Mouse (Mus musculus) v-Abl transformed pro-B cells (cell line): ENCODE measurements around the gene Ppm1e.

Experiments
- in situ Hi-C, 2 experiments: fragments of 400-800 bp; cut with MboI; formaldehyde crosslinking; loops; one replicate each; pipeline ENCODE4 v1.15.1; 2025; ENCODE audit not compliant: unreplicated experiment in 2 of 2

The Ppm1e gene

DNA sequence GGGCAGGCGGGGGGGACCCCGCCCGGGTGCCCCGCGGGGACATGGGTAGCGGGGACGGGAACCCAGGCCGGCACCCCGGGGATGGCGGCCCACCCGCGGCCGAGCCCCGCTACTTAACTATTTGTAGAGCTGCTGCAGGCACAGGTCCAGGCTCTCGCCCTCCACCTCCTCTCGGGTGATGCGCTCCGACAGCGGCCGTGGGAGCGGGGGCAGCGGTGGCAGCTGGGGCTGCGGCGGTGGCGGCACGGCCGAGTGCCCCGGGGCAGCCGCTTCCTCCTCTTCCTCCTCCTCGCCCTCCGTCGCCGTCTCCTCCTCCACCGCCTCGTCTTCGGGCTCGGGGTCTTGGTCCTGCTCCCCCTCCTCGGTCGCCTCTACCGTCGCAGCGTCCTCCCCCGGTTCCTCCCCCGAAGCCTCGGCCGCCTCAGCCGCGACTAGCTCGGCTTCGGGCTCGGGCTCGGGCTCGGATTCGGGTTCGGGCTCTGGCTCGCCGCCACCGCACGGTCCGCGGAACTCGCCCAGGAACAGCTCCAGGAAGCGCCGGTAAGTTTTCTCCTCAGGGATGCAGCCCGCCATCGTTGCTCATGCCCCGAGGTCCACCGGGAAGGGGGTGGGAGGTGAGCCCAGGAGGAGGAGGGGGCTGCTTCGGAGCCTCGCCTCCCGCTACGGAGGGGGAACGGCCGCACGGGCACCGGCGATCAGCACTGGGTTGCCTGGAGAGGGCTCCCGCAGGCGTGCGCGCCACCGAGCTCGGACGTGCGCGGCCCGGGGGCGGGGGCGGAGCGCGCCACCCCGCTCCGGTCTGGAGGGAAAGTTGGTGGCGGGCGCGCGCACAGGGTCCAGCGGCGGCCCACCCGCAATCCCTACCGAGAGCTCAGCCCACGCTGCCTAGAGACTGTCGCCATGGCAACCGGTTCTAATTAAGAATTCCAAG, at the start of gene Ppm1e:
Ppm1e (minus strand) TSS at position 693 of the 931 bp plus-strand sequence.
- in situ Hi-C loops: no loop called here

DNA sequence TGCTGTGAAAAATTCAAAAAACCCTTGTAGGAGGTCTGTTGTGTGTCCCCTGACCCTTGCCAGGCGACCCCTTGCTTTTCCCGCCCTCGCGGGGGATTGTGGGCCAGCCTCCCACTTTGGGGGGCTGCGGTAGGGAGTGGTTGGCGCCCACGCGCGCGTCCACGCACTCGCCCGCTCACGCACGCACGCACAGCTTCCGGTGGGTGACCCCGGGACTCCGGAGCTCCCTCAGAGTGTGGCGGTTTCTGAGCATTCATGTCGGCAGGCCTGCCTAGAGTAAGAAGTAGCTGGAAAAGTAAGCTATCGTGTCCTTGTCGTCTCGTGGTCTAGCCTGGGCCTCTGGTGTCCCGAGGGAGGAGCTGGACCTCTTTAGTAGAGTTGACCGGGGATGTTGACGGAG, 46.1 kb upstream of the Ppm1e start, which contains the start of the genes Rad51c and Tex14:
Rad51c (minus strand) TSS at position 79 of the 400 bp plus-strand sequence.
Tex14 (plus strand) TSS at position 190 of the 400 bp plus-strand sequence.
- in situ Hi-C loops: no loop called here

DNA sequence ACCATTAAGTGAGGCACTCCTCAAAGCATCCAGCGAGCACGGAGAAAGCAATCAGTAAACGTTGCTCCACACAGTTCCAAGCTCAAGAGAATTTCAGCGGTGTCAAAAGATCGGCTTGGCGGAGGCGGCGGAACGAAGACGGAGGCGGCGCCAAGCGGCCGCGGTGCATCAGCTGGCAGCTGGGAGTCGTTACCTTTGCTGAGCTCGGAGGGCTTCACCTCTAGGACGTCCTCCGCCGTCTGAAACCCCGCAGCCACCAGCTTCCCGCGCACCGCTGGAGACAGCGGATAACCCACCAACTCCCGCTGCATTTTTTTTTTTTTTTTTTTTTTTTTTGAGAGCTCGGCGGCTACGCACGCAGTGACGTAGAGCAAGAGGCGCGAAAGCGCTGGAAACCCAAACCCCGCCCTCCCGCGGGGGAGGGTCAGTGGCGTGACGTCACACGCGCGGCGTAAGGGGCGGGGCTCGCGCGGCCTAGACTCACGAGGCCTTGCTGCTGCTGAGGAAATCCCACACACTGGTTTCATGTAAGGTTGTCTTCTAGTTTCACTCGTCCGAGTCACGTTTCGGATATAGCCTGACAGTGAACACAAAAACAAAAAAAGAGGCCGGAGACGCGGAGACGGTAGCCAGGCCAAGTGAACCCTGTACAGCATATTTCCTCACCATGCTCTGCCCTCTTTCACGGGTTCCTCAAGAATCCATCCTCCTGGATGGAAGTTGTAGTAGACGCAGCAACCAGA, 45.5 kb upstream of the Ppm1e start:
- in situ Hi-C loops: no loop called here

DNA sequence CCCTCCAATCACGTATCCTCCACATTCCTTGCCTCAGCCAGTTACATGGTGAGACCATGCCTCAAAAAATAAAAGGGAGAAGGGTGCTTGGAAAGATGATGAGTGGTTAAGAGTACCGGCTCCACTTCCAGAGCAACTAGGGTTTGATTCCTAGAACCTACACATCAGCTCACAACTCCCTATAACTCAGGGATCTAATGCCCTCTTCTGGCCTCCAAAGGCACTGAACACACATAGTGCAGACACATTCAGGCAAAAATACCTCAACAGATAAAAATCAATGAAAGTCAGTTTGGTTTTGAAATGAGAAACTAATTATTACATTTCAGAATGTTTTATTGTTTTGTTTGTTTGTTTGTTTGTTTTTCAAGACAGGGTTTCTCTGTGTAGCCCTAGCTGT, 39.6 kb upstream of the Ppm1e start:
- in situ Hi-C loops: loop anchor here in 1 of 2 experiments (10.0 kb wide), 1 partner anchor 184 kb away; no protein-coding TSS in a partner anchor

DNA sequence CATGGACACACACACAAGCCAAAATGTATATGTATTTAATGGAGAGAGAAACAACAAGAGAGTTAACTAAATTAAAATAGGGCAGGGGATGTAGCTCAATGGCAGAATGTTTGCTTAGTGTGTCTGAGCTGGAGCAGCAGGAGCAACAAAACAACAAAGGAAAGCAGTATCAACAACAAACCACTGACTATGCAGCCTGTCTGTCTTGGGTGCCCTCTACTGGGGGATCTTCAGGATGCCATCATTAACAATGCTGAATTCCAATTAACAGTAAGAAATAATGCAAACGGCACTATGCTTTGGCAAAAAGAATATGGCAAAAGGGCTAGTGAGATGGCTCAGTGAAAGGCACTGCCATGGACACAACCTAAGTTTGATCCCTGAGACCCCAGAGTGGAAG, 35.0 kb upstream of the Ppm1e start:
- in situ Hi-C loops: loop anchor here (5.0 to 10.0 kb wide), 3 partner anchors 113 to 182 kb away; no protein-coding TSS in a partner anchor

DNA sequence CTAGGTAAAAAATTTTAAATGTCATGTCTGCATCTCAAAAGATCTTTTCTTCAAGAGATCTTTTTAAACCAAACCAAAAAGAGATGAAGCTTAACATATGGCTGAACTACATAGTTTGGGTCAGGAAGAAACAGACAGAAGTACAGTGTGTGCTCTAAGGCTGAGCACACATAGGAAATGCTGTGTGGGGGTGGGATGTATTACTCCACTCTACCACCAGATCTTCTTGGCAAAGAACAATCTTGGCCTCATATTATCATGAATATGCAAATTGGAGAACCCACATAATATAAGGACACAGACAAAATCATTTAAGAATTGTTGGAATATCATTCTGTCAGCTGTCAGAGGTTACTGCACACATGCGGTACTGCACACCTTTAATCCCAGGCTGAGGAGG, 26.9 kb upstream of the Ppm1e start:
- in situ Hi-C loops: no loop called here

DNA sequence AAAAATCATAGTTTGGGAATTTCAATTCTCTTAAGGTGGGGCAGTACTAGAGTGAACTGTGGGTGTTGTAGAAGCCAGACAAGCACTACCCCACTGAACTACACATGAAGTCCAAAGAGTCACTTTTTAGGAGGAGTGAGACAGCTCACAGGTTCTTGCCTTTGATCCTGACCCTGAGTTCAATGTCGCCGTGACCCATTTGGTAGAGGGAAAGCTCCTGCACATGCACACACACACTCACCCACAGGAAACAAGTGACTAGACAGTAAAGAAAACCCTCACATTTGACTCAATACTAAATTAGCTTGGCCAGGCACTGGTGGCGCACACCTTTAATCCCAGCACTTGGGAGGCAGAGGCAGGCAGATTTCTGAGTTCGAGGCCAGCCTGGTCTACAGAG, 25.7 kb upstream of the Ppm1e start:
- in situ Hi-C loops: no loop called here

DNA sequence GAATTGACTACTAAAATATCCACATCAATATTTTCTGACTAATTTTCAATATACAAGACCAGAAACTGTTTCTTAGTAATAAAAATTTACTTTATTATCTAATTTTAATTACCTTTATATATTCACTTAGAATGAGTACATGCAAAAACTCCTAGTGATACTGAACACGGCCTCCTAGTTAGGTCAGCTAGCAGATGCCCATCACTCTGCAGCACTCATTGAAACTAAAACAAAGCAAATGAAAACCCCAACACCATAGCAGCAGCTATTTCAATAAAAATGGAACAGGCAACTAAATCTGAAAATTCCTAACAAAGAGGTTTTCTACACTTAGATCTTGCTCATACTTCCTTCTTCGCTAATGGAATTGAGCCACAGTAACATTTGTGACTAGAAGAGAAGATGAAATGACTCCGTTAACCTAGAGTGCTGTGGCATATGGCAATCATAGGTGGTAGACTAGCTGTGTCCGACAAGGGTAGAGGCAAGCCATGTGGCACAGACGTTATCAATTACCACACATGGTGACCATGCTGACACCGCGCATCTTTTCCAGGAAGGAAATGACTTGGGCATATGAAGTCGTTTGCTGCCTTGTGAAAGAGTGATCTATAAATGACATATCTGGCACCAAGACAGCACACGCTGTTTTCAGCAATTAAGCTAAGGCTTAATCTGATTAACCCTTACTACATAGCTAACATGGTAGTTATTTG, 9.2 kb upstream of the Ppm1e start:
- in situ Hi-C loops: no loop called here

DNA sequence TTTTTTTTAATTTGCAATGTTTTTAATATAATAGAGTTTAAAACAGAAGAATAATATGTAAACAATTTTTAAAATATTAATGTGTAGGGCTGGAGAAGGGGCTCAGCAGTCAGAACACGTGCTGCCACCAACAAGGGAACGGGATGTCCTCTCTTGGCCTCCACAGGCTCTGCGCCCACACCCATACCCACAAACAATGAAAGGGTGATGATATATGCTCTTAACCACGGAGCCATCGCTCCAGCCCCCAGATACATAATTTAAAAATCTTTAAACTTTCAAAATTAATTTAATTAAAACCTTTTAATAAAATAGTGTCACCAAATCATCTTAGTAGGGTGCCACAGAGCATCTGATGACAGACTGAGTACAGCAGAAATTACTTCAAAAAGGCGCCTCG, 8.2 kb upstream of the Ppm1e start:
- in situ Hi-C loops: no loop called here

DNA sequence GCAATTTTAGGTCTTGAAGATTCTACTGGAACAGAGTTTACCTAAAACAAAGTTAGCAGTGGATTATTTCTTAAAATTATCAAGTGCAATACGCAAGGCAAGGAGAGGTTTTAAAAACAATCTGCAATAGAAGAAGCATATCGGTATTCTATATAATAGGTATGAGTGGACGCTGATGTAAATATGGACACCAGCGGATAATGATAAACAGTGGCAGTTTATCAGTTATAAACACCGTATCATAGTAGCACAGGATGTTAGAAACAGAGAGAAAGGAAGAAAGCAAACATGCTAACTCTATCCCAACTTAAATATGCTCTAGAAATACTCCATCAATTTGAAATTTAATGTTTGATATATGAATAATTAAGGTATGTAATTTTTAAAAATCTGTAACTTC, 6.3 kb upstream of the Ppm1e start:
- in situ Hi-C loops: no loop called here

DNA sequence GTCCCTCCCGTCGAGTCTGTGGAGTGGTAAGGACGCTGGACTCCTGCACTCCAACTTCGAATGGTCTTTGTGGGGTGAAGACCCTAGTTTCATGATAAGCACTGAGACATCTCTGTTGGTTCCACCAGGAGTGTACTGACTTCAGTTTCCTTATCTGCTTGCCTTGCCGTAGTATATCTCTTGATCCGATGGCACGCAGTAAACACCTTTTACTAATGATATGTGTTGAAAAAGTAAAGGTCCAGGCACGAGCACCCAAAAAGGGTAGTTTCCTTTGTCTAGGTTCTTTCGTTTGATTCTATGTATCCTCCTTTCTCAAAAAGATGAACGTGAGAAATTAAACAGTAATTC, 414 bp upstream of the Ppm1e start:
- in situ Hi-C loops: no loop called here

DNA sequence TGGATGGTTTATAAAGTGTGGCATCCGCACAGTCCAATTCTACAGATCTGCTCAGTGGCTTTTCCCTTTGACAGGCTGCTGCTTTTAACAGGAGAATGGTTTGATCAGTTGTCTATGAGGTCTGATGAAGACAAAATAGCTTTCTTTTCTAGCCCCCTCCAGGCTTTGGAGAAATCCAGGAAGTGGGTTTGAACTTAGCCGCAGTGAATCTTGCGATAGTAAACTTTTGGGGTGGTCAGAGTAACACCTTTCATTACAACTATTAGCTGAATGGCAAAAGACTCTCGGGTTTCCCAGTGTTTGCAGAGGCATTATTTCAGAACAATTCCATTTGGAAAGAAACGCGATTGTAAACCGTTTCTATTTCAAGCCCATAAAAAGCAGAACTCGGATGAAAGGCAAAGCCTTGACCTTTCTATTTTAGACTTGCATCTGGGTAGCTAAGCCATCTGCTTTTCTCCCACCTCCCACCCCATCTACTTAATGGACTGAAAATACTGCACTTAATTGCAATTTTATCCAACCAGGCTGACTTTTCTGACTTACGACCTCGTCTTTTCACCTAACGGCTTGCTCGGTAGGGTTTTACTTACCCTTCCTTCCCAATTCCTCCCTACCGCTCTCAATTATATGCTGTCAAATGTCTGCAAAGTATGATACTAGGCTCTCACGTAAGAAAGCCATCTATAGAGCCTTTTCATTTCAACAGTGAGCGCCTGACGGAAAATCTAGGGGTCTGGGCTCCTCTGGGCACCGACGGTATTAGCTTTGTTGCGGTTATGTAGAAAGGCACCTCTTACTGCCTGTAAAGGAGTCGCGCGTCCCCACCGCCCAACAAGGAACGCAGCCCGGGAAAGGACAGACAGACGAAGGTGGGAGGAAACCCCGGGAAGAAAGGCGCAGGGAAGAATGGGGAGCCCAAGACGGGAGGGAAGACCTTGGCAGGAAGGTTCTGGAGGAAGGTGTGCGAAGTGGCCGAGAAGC, 1.2 kb downstream of the Ppm1e start:
- in situ Hi-C loops: no loop called here

DNA sequence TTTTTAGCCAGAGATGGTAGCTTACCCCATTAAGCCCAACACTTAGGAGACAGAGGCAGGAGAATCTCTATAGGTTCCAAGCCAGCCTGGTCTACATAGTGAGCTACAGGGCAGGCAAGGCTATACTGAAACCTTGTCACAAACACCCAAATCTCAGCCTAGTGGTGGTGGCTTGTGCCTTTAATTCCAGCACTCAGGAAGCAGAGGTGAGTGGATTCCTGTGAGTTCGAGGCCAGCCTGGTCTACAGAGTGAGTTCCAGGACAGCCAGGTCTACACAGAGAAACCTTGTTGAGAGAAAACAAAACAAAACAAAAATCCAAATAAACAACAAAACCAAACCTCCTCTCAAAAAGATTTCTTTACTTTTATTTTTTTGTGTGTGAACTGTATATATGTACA, 4.0 kb downstream of the Ppm1e start:
- in situ Hi-C loops: no loop called here

DNA sequence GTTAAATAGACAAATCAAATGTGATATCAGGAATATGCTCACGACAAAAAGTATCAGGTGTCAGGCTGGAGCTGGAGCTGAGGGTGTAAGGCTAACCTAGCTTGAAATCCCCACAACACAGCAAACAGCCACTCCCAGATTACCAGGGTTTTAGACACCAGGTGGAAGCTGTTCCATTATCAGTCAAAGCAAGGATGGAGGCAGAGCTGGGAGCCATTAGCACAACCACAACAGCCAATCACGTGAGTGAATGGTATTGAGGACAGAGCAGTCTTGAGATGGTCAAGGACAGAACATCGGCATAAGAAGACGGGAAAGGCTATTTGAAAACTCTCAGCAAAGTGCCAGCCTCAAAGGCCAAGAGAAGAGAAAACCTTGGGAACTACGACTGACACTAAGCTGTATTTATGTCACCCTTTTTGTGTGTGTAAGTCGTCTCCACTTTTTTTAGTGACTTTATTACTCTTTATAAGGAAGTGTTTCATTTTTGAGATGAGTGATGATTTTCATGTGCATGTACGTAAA, 5.1 kb downstream of the Ppm1e start:
- in situ Hi-C loops: no loop called here

DNA sequence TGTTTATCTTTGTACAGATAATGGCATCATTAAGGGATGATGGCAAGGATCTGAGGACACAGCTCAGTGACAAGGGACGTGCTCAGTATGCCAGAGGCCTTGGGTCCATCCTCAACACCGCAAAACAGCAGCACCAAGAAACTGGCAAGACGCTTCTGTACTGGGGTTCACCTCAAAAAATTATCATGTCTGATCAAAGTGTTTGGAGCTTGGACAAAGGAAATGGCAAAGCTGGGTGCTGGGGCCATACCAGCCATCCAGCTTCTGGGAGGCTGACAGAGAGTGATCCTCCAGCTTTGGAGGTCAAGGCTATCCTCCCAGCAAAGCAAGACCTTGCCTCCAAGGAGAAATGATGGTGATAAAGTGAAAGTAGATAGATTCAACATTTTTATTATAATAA, 32.4 kb downstream of the Ppm1e start:
- in situ Hi-C loops: no loop called here

DNA sequence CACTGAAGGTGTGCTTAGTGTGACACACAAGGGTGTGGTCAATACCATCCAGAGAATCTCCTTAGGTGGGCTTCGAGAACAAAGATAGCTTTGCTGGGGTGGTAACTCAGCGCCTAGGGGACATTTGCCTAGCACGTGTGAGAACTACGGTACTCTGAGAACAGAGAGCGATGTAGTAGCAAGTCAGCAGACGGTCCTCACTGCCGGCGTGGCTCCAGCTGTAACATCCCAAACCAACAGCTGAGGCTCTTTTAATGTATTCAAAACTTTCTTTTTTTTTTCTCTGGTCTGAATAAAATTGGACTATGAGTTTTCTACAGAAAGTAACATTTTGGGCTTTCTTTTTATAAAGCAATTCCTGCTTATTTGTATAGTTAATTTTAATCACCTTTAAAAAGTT, 36.3 kb downstream of the Ppm1e start:
- in situ Hi-C loops: no loop called here

DNA sequence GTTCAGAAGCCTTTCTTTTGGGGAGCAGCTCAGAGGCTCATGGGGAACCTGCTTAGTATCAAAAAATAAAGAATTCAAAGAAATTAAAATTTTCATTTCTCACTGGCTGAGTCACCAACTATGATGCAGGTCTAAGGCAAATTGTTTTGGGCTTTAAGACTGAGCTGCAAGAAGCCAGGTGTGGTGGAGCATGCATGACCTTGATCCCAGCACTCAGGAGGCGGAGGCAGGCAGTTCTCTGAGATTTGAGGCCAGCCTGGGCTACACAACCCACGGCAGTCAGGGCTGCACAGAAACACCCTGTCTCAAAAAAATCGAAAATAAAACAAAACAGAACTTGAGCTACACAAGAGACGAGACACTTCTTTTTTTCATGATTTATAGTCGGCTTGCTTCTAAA, 38.8 kb downstream of the Ppm1e start:
- in situ Hi-C loops: no loop called here

DNA sequence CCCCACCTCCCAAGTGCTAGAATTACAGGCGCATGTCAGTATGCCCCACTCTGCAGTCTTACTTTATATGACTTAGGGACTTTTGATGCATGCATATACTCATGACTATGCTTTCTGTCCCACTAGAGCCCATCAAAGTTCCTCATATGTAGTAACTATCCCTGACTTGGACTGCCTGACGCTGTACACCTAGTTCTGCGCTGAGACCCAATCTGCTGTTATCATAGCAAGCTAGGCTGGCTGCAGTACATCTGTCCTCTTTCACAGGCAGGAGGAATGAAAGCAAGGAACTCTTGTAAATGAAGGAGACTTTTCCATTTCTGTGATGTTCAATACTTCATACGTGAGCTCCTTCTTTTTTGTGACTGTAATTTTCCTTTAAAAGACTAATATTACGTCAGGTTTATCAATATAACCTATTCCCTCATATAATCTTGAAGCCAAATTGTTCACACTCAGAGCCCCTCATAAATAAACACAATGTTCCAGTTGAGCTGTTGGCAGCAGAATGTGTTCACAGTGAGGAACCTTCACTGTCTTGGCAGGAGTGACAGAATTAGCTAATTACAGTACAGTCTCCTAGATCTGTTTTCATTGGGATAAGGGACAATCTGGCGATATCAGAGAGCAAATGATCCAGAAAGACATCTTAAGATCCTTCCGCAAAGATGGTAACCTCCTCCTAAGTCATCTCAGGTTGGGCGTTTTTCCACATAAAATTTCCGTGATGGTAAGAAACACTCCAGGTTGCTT, 39.7 kb downstream of the Ppm1e start:
- in situ Hi-C loops: no loop called here

DNA sequence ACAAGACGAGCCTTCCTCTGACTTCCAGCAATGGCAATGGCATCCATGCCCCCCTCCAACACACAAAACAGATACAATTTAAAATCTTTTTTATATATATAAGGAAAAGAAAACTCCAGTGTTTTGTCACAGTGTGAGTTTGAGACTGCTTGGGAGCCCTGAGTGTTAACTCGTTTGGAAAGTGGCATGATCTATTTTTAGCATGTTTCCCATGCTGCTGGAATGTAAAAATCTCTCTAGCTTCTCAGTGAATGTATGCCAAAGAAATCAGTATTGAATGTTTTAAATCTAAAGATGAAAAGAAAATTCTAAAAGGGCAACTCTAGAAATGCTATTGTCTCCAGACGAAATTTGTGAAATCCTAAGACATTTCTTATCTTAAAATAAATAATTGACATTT, 45.3 kb downstream of the Ppm1e start:
- in situ Hi-C loops: no loop called here
